In the genomic region with DNA sequence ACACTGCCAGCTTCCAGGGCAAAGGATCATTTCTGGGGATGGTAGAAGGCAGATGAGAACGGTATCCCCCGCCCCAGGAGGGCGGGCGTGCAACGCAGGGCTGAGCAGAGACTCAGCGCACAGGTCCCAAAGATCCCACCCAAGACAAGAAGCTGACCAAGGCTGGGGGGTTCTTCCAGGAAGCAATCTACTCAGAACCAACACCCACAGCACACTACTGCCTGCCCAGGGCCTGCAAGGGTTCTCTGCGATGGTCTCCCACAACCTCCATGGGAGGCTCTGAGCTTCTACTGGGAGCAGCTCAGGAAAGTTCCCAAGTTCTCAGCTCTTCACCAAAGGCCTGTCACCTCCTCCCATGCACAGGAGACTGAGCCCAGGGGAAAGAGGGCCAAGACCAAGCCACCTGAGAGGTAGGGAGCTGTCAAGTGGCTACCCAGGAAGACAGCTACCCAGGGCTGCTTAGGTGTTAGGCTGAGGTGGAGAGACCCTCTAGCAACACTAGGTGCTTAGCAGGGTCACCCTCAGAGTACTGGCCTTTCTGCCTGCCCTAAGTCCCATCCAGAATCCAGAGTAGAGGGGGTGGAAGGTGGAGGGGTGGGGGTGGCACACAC, we compare ENCODE assay signal across 13 mouse cellular contexts. TPM values are rescaled to one million over a fixed set of nuclear protein-coding genes. Genes with fewer than 3 reads are reported as not detected.
DNase-seq lines count a peak whose midpoint lies in the region; ATAC-seq lines count a peak whose summit lies in the region.
"Had no signal": no experiment of that assay in that cellular context is flagged by ENCODE, and none has a peak within 500 bp of the region (broad histone marks: within the 10 kb centered on the region; RNA-seq: fewer than 3 reads in every experiment).

No protein-coding gene starts in this region.

- peak; percentile 52 for DNase-seq in cerebellum, adult 8-10 months
- no peak for DNase-seq in cerebellum, adult 18-20 months
- no peak for DNase-seq in embryonic facial prominence, embryonic 11.5 days (ENCODE audit: low spot score)
- DNase-seq in left cerebral cortex, adult 11 months (ENCODE audit: low spot score) = no peak
- DNase-seq in lung, postnatal 36 days = no peak
- DNase-seq: gastrocnemius, postnatal 10 days; heart, postnatal 10 days had no signal

- H3K4me1 ChIP-seq in embryonic facial prominence, embryonic 11.5 days (ENCODE audit: control insufficient read depth, insufficient read depth, low read length) = peaks cover 11% of the 10 kb centered on the region
- peaks cover 70% of the 10 kb centered on the region for H3K4me1 ChIP-seq in hindbrain, embryonic 13.5 days (replicated peaks)
- peaks cover 67% of the 10 kb centered on the region for H3K4me1 ChIP-seq in midbrain, embryonic 13.5 days (replicated peaks)

- peaks cover 53% of the 10 kb centered on the region for H3K27me3 ChIP-seq in embryonic facial prominence, embryonic 11.5 days (ENCODE audit: control insufficient read depth, insufficient read depth, low read length)
- peaks cover 71% of the 10 kb centered on the region for H3K27me3 ChIP-seq in hindbrain, embryonic 13.5 days
- peaks cover 71% of the 10 kb centered on the region for H3K27me3 ChIP-seq in midbrain, embryonic 13.5 days

- H3K4me3 ChIP-seq in embryonic facial prominence, embryonic 11.5 days (ENCODE audit: low read depth, low read length) = no peak overlapping the region
- peak overlapping the region; percentile 69 for H3K4me3 ChIP-seq in hindbrain, embryonic 13.5 days
- H3K4me3 ChIP-seq in midbrain, embryonic 13.5 days (replicated peaks) = peak overlapping the region; percentile 72
- H3K4me3 ChIP-seq: erythroblast, embryonic 14.5 days had no signal

- ATAC-seq in embryonic facial prominence, embryonic 11.5 days (replicated peaks; ENCODE audit: insufficient number of reproducible peaks, low FRiP score, low TSS enrichment, low read depth) = no peak
- no peak for ATAC-seq in hindbrain, embryonic 13.5 days (ENCODE audit: low FRiP score)
- no peak for ATAC-seq in midbrain, embryonic 13.5 days
- ATAC-seq in megakaryocyte-erythroid progenitor cell, adult 5-6 weeks (replicated peaks; ENCODE audit: low FRiP score, low TSS enrichment, poor library complexity, severe bottlenecking) = no peak

- 85% methylated on average over 7 of the region's 7 CpGs for WGBS in embryonic facial prominence, embryonic 11.5 days
- 85% methylated on average over 7 of the region's 7 CpGs for WGBS in hindbrain, embryonic 13.5 days
- 85% methylated on average over 7 of the region's 7 CpGs for WGBS in midbrain, embryonic 13.5 days

- H3K27ac ChIP-seq in embryonic facial prominence, embryonic 11.5 days (replicated peaks; ENCODE audit: low read depth, low read length) = no peak overlapping the region
- no peak overlapping the region for H3K27ac ChIP-seq in hindbrain, embryonic 13.5 days
- H3K27ac ChIP-seq in midbrain, embryonic 13.5 days = peak overlapping the region; percentile 82
- H3K27ac ChIP-seq: kidney, embryonic 15.5 days; liver, embryonic 14.5 days had no signal

- H3K4me2 ChIP-seq in embryonic facial prominence, embryonic 11.5 days (ENCODE audit: low read depth, low read length) = peak overlapping the region; percentile 100; the same call in 1 of the 2 replicates
- H3K4me2 ChIP-seq in hindbrain, embryonic 13.5 days = peak overlapping the region; percentile 97
- H3K4me2 ChIP-seq in midbrain, embryonic 13.5 days (replicated peaks) = peak overlapping the region; percentile 97

- no peak overlapping the region for H3K9ac ChIP-seq in embryonic facial prominence, embryonic 11.5 days (replicated peaks; ENCODE audit: low read length)
- H3K9ac ChIP-seq in hindbrain, embryonic 13.5 days = peak overlapping the region; percentile 87
- peak overlapping the region; percentile 85 for H3K9ac ChIP-seq in midbrain, embryonic 13.5 days (replicated peaks)
- H3K9ac ChIP-seq: liver, embryonic 14.5 days had no signal

- H3K36me3 ChIP-seq in embryonic facial prominence, embryonic 11.5 days (replicated peaks; ENCODE audit: control insufficient read depth, insufficient read depth, low read depth, low read length) = no peaks in the 10 kb centered on the region
- H3K36me3 ChIP-seq in hindbrain, embryonic 13.5 days = no peaks in the 10 kb centered on the region
- no peaks in the 10 kb centered on the region for H3K36me3 ChIP-seq in midbrain, embryonic 13.5 days
- H3K36me3 ChIP-seq: kidney, embryonic 15.5 days had no signal

- no peaks in the 10 kb centered on the region for H3K9me3 ChIP-seq in embryonic facial prominence, embryonic 11.5 days (replicated peaks; ENCODE audit: control insufficient read depth, low read length)
- H3K9me3 ChIP-seq in hindbrain, embryonic 13.5 days = no peaks in the 10 kb centered on the region
- H3K9me3 ChIP-seq in midbrain, embryonic 13.5 days = no peaks in the 10 kb centered on the region
- H3K9me3 ChIP-seq: kidney, embryonic 15.5 days had no signal

RNA-seq across cellular contexts. Expression of gene Grm4, which starts 10.0 kb away (rescaled TPM):
- polyA plus RNA-seq in embryonic facial prominence, embryonic 11.5 days (2014; fragmentation: Nextera tagmentation; extraction: Ambion mirVana) = 0.49 and 0.88 TPM in 2 replicates
- 4.8 and 5.2 TPM in 2 replicates for polyA plus RNA-seq in hindbrain, embryonic 13.5 days (2015; fragmentation: Nextera tagmentation; extraction: Ambion mirVana)
- polyA plus RNA-seq in midbrain, embryonic 13.5 days (2015; fragmentation: Nextera tagmentation; extraction: Ambion mirVana) = 5.8 and 6.1 TPM in 2 replicates
- total RNA-seq in megakaryocyte-erythroid progenitor cell, adult 5-6 weeks (2014; fragmentation: Nextera tagmentation) = not detected in 2 replicates
- total RNA-seq in megakaryocyte-erythroid progenitor cell, adult 5-6 weeks (2017) = not detected in 2 replicates
- polyA plus RNA-seq: erythroblast, embryonic 14.5 days had no signal

RNA-seq across cellular contexts. Expression of gene Hmga1, which starts 45.1 kb away (rescaled TPM):
- 415 and 428 TPM in 2 replicates for polyA plus RNA-seq in embryonic facial prominence, embryonic 11.5 days (2014; fragmentation: Nextera tagmentation; extraction: Ambion mirVana)
- polyA plus RNA-seq in hindbrain, embryonic 13.5 days (2015; fragmentation: Nextera tagmentation; extraction: Ambion mirVana) = 113 and 126 TPM in 2 replicates
- 120 and 124 TPM in 2 replicates for polyA plus RNA-seq in midbrain, embryonic 13.5 days (2015; fragmentation: Nextera tagmentation; extraction: Ambion mirVana)
- total RNA-seq in megakaryocyte-erythroid progenitor cell, adult 5-6 weeks (2014; fragmentation: Nextera tagmentation) = 271 and 334 TPM in 2 replicates
- total RNA-seq in megakaryocyte-erythroid progenitor cell, adult 5-6 weeks (2017) = 97.8 and 182 TPM in 2 replicates

RNA-seq across cellular contexts. Expression of gene AI413582, which starts 54.3 kb away (rescaled TPM):
- polyA plus RNA-seq in embryonic facial prominence, embryonic 11.5 days (2014; fragmentation: Nextera tagmentation; extraction: Ambion mirVana) = 13.3 and 16.7 TPM in 2 replicates
- polyA plus RNA-seq in hindbrain, embryonic 13.5 days (2015; fragmentation: Nextera tagmentation; extraction: Ambion mirVana) = 43.5 and 44.8 TPM in 2 replicates
- 33.4 and 36.8 TPM in 2 replicates for polyA plus RNA-seq in midbrain, embryonic 13.5 days (2015; fragmentation: Nextera tagmentation; extraction: Ambion mirVana)
- 14.3 and 20.0 TPM in 2 replicates for total RNA-seq in megakaryocyte-erythroid progenitor cell, adult 5-6 weeks (2014; fragmentation: Nextera tagmentation)
- 7.0 and 8.7 TPM in 2 replicates for total RNA-seq in megakaryocyte-erythroid progenitor cell, adult 5-6 weeks (2017)
